Mouse (Mus musculus) midbrain, embryonic 14.5 days (tissue): ENCODE results near the gene Srebf2. TPM values are rescaled to one million over a fixed set of nuclear protein-coding genes. Genes with fewer than 3 reads are reported as not detected.
"Not testable (repeated sequence)": the region's sequence is repeated elsewhere in the genome, so short reads cannot be mapped to it uniquely, and the experiment has no call there.

ENCODE experiments used
- ATAC-seq: fragments of 200-750 bp; cut with Nextera tagmentation; 2 replicates; pipeline ENCODE4 v1.8.0; 2017; ENCODE audit warnings: moderate number of reproducible peaks, moderate library complexity; ENCODE audit not compliant: low FRiP score, low TSS enrichment
- DNase-seq: peaks from one replicate; pipeline ENCODE4 v3.0.0-alpha.2; 2015
- H3K27ac ChIP-seq: fragments of 300-500 bp; sonication (generic); replicated peaks from 2 replicates; pipeline ENCODE4 v1.5.1; 2014; ENCODE audit warnings: mild to moderate bottlenecking, low read depth, low read length, moderate library complexity
- H3K27me3 ChIP-seq: fragments of 300-500 bp; sonication (generic); 2 replicates; pipeline ENCODE4 v1.6.1; 2014; ENCODE audit warnings: low read length, control low read depth, mixed read lengths; ENCODE audit not compliant: control insufficient read depth, insufficient read depth
- H3K36me3 ChIP-seq: fragments of 300-500 bp; sonication (generic); 2 replicates; pipeline ENCODE4 v1.6.1; 2014; ENCODE audit warnings: low read length, control low read depth; ENCODE audit not compliant: control insufficient read depth, insufficient read depth
- H3K4me1 ChIP-seq: fragments of 300-500 bp; sonication (generic); 2 replicates; pipeline ENCODE4 v1.6.1; 2014; ENCODE audit warnings: mild to moderate bottlenecking, antibody characterized with exemption, low read length, control low read depth; ENCODE audit not compliant: control insufficient read depth, insufficient read depth
- H3K4me2 ChIP-seq: fragments of 300-500 bp; sonication (generic); 2 replicates; pipeline ENCODE4 v1.6.1; 2014; ENCODE audit warnings: mild to moderate bottlenecking, low read length, moderate library complexity
- H3K4me3 ChIP-seq: fragments of 300-500 bp; sonication (generic); replicated peaks from 2 replicates; pipeline ENCODE4 v1.5.1; 2014; ENCODE audit warnings: low read depth, low read length
- H3K9ac ChIP-seq: fragments of 300-500 bp; sonication (generic); replicated peaks from 2 replicates; pipeline ENCODE4 v1.6.1; 2014; ENCODE audit warnings: mild to moderate bottlenecking, low read length, moderate library complexity
- H3K9me3 ChIP-seq: fragments of 300-500 bp; sonication (generic); 2 replicates; pipeline ENCODE4 v1.6.1; 2016; ENCODE audit warnings: low read length, control low read depth, mixed read lengths; ENCODE audit not compliant: control insufficient read depth
- WGBS: fragments of 180-500 bp; shearing (Covaris S2); extraction: QIAGEN DNeasy Blood & Tissue Kit; methylation state at CpG from one replicate; pipeline ENCODE4 v1.1.7; 2014; 5-methylcytosine and 5-hydroxymethylcytosine counted together
- polyA plus RNA-seq: library from polyadenylated mRNA; unstranded; fragments of >200 nt; fragmentation: Nextera tagmentation; extraction: Ambion mirVana; gene quantifications from 2 replicates; pipeline ENCODE4 v1.2.1, GENCODE M21; 2014

Srebf2 gene
- polyA plus RNA-seq, result 132 and 158 TPM in 2 replicates

DNA sequence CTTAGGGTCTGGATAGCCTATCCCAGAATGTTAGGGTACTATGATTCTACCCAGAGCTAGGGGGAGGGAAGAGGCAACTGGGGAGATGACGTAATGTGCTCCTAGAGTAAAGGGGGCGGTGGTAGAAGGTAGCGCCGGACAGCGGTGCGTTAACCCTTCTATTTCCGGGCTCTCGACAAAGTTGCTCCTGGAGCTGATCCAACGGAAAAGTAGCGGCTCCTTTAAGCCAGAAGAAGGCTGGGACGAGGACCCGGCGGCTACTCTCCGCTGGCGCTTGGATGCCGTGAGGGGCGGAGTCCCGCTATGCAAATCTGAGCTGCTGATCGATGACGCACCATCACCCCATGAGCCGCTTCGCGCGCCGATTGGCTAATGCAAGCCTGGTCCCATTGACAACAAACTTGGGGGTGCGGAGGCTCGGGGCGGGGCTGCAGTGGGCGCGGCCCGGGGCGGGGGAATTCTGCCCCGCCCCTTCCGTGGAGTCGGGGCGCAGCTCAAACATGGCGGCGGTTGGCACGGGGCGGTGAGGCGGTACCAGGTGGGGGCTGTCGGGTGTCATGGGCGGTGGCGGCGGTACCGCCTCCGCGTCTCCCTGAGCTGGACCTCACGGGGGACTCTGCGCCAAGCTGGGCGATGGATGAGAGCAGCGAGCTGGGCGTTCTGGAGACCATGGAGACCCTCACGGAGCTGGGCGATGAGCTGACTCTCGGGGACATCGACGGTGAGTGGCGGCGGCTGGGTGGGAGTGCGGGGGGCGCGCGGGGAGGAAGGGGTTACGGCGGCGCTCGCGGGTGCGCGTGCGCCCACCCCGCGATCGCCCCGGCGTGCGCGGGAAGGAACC is at the start of gene Srebf2:
Gene Srebf2 (plus strand): TSS at position 412 of the 841 bp plus-strand sequence.
- WGBS, result under 1% methylated on average over 73 of the region's 79 CpGs
- Histone ChIP-seq H3K9ac (peak within 1 kb of the TSS; percentile 82), H3K4me1 (peaks cover 28% of the 10 kb centered on the region), H3K27me3 (no peaks in the 10 kb centered on the region), H3K27ac (peak within 1 kb of the TSS; percentile 99), H3K4me2 (peak within 1 kb of the TSS; percentile 92), H3K9me3 (no peaks in the 10 kb centered on the region), H3K4me3 (peak within 1 kb of the TSS; percentile 81), H3K36me3 (no peaks in the 10 kb centered on the region)
- peak; percentile 100 for DNase-seq
- ATAC-seq, result peak; percentile 97

DNA sequence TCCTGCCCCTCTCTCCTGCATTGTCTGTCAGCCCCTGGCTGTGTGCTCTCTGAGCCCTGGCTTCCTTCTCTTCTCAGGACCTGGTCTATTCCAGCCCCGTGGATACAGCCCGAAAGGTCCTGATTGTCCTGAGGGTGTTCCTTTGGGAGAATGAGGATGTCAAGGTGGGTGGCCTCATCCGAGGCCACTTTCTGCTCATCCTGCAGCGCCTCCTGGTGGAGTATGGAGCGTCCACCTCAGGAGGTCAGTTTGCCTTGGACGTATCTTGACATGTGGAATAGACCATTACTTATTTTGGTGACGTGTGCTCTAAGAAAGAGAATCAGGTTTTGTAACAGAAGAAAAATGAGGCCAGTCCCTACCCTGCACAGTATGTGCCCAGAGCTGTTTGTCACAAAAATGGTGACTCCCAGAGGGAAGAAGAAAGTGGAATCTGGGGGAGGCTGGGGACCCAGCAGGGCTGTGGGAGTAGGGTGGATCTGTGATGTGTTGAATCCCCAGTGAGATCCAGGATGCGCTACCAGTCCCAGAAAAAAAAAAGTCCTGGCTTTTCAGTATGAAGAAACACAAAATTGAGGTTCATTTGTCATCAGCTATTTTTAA is 39.9 kb upstream of the Srebf2 start:
- Histone ChIP-seq H3K27me3 (no peaks in the 10 kb centered on the region), H3K9me3 (no peaks in the 10 kb centered on the region), H3K27ac (no peak overlapping the region), H3K4me1 (no peaks in the 10 kb centered on the region), H3K9ac (no peak overlapping the region), H3K36me3 (no peaks in the 10 kb centered on the region), H3K4me2 (no peak overlapping the region), H3K4me3 (no peak overlapping the region)
- WGBS, result 17% methylated on average over 8 of the region's 8 CpGs
- DNase-seq, result peak; percentile 47
- no peak for ATAC-seq

DNA sequence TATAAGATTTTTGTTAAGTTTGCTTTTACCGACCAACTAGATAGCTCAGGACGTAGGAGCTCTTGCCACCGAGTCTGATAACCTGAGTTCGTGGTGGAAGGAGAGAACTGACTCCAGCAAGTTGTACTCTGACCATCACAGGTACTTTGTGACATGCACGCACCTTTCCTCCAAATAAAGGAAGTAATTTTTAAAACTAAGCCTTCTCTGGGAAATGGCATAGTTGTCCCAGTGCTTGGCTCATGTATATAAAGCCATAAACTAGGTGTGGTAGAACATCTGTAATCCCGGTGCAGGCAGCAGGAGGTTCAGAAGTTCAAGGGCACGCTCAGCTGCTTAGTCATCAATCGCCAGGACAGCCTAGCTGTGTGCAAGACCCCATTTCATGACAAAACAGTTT is 26.4 kb upstream of the Srebf2 start:
- ATAC-seq (no peak), DNase-seq (no peak)
- H3K4me3 ChIP-seq, result no peak overlapping the region
- no peaks in the 10 kb centered on the region for H3K4me1 ChIP-seq
- H3K36me3 ChIP-seq, result no peaks in the 10 kb centered on the region
- H3K9ac ChIP-seq, result no peak overlapping the region
- H3K4me2 ChIP-seq, result no peak overlapping the region
- no peaks in the 10 kb centered on the region for H3K9me3 ChIP-seq
- no peak overlapping the region for H3K27ac ChIP-seq
- H3K27me3 ChIP-seq, result no peaks in the 10 kb centered on the region
- 93% methylated on average over 8 of the region's 8 CpGs for WGBS

DNA sequence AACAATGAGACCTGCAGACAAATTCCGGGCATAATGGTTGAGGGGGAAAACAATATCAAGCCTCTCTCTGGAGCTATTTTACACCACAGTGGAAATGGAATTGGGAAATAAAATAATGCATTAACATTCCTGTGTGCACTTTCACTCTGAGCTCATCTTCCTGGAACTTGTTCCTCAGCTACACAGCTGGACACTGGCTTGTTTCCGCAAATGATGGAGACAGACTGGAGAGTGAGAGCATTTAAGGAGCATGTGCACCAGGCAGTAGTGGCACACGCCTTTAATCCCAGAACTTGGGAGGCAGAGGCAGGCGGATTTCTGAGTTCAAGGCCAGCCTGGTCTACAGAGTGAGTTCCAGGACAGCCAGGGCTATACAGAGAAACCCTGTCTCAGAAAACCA is 20.3 kb upstream of the Srebf2 start:
- 80% methylated on average over 4 of the region's 4 CpGs for WGBS
- peak overlapping the region; percentile 96; the same call in 1 of the 2 replicates for H3K4me2 ChIP-seq
- not testable (repeated sequence) for H3K36me3 ChIP-seq, H3K9me3 ChIP-seq, H3K4me1 ChIP-seq, H3K9ac ChIP-seq, DNase-seq, H3K27me3 ChIP-seq, H3K27ac ChIP-seq, ATAC-seq
- H3K4me3 ChIP-seq, result peak overlapping the region; percentile 75; the same call in 1 of the 2 replicates

DNA sequence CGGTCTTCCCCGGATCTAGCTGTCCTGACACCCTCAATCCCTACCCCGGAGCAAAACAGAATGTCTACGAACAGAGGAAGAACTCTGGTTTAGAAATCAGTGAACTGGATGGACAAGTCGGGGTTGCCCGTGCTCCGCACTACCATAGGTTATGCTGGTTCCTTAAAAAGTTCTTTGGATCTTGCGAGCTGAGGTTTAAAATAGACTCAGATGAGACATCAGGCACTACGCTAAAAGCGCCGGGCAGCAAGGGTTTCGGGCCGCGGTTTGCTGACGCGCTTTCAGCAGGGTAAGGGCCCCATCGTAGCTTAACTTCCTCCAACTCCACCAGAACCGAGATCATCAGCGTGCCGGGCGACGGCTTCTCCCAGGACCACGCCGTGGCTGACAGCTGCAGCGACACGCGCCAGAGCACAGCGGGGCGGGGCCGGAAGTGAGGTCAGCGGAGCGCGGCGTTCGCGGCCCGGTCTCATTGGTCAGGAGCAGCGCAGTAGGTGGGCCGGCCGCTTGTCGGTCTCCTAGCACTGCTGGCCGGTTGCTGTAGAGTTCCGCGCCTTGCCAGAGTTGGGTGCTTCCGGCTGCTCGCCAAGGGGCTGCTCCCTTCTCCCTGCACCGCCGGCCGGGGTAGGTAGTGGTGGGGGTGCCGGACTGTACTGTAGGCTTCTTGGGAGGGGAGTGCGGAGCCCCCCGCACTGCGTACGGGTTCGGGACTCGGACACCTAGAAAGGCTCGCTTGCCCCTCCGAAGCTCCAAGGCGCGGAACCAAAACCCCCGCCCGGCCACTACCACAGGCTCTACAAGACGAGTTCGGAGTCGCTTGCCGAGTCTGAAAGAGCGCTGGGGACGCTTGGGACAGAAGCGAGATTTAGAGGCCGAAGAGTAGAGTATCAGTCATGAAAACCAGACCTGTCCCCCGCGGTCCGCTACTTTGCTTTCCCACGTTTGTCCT is 19.3 kb upstream of the Srebf2 start, which contains the start of gene Ccdc134:
Gene Ccdc134 (plus strand): TSS at position 497 of the 949 bp plus-strand sequence.
- Histone ChIP-seq H3K4me2 (peak within 1 kb of the TSS; percentile 96), H3K4me1 (peaks cover 8% of the 10 kb centered on the region), H3K9ac (peak within 1 kb of the TSS; percentile 62), H3K27me3 (no peaks in the 10 kb centered on the region), H3K36me3 (peaks cover 9% of the 10 kb centered on the region), H3K9me3 (no peaks in the 10 kb centered on the region), H3K27ac (peak within 1 kb of the TSS; percentile 73), H3K4me3 (peak within 1 kb of the TSS; percentile 75)
- WGBS, result under 1% methylated on average over 74 of the region's 74 CpGs
- DNase-seq (peak; percentile 98), ATAC-seq (peak; percentile 99)

DNA sequence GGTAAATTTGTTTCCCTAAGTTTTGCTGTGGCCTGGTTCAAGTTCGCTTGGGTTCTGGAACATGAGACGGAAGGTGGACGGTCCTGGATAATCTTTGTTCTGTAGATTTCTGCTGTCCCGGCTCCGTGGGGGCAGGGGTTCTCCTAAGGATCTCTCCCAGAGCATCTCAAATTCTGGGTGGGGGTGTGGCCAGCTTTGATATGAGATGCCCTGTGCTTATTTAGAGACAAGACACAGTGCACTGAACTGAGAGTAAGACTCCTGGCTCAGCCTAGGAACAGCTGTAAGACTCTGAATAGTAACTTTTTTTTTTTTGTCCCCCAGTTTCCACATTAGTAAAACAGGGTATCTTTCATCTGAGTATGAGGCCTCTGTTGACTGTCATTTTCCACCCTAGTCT is 18.6 kb upstream of the Srebf2 start:
- Histone ChIP-seq H3K27me3 (no peaks in the 10 kb centered on the region), H3K27ac (no peak overlapping the region), H3K4me1 (peaks cover 8% of the 10 kb centered on the region), H3K9ac (peak overlapping the region; percentile 62), H3K36me3 (peaks cover 10% of the 10 kb centered on the region), H3K4me3 (peak overlapping the region; percentile 75), H3K4me2 (peak overlapping the region; percentile 96), H3K9me3 (no peaks in the 10 kb centered on the region)
- ATAC-seq (no peak), DNase-seq (no peak)
- WGBS, result 3% methylated on average over 5 of the region's 5 CpGs

DNA sequence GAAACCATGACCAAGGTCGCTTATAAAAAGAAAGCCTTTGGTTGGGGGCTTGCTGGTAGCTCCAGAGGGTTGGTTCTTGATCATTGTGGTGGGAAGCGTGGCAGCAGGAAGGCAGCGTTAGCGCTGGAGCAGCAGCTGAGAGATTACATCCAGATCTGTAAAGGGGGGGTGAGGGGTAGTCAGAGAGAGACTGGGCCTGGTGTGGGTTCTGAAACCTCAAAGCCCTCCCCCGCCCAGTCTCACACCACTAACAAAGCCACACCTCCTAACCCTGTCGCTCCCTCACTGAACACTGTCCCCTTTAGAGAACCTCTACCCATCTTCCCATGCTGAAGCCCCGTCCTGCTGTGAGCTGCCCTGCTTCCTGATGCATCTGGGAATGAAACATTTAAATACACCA is 16.4 kb upstream of the Srebf2 start:
- Histone ChIP-seq H3K4me2 (no peak overlapping the region), H3K36me3 (peaks cover 12% of the 10 kb centered on the region), H3K4me3 (no peak overlapping the region), H3K27ac (no peak overlapping the region), H3K9ac (no peak overlapping the region), H3K9me3 (no peaks in the 10 kb centered on the region), H3K4me1 (peaks cover 8% of the 10 kb centered on the region), H3K27me3 (no peaks in the 10 kb centered on the region)
- 63% methylated on average over 7 of the region's 7 CpGs for WGBS
- DNase-seq (no peak), ATAC-seq (no peak)

DNA sequence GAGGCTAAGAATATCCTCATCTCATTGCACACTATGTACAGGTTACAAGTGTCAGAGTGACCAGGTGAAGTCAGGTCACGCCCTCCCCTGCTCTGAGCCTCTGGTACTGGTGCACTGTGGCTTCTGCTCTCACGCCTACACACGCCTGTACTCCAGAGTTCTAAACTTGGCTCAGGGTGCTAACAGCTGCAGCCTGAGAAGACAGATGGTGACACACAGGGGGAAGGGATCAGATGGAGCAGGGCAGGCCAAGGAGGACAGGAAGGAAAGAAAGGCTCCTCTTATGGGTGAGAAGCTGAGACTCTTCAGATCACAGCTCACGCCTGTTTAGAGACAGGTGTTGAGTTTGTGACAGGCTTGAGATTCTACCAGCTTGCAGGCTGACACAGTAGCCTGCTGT is 11.6 kb upstream of the Srebf2 start:
- H3K4me1 ChIP-seq, result no peaks in the 10 kb centered on the region
- peaks cover 12% of the 10 kb centered on the region for H3K36me3 ChIP-seq
- no peak for ATAC-seq
- WGBS, result 86% methylated on average over 4 of the region's 4 CpGs
- no peaks in the 10 kb centered on the region for H3K27me3 ChIP-seq
- H3K9ac ChIP-seq, result no peak overlapping the region
- no peak for DNase-seq
- H3K4me2 ChIP-seq, result no peak overlapping the region
- no peak overlapping the region for H3K4me3 ChIP-seq
- H3K9me3 ChIP-seq, result no peaks in the 10 kb centered on the region
- H3K27ac ChIP-seq, result no peak overlapping the region
